Mouse (Mus musculus) urinary bladder, adult 2 months (tissue): ENCODE data around the gene Rnf11. TPM values are rescaled to one million over a fixed set of nuclear protein-coding genes. Genes with fewer than 3 reads are reported as not detected.

ENCODE experiments used
- DNase-seq: peaks from one replicate; pipeline ENCODE4 v3.0.0; 2022; ENCODE audit warnings: low spot score
- polyA plus RNA-seq: library from polyadenylated mRNA; depleted of rRNA; stranded (reverse); fragments of >200 nt; gene quantifications from 2 replicates; pipeline ENCODE4 v1.2.3, GENCODE M21; 2012

Rnf11 gene
- polyA plus RNA-seq, 1 experiment: 72.9 TPM

DNA sequence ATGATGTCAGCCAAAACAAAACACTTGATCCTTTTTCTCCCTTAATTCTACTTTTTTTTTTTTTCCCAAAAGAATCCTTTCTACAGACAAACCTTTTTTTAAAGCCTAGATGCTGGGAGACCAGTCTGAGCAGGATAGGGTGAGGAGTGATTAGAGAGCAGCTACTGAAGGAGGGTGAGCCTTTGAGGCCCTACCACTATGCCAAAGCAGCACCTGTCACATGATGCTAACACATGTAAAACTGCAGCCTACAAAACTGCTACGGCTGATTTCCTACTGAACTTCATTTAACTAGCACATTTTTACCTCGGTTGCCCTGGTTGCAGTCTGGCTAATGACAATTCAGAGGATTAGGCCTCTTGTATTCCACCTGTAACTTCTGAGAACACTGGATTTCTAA, 39.6 kb downstream of the Rnf11 start:
- no peak for DNase-seq

DNA sequence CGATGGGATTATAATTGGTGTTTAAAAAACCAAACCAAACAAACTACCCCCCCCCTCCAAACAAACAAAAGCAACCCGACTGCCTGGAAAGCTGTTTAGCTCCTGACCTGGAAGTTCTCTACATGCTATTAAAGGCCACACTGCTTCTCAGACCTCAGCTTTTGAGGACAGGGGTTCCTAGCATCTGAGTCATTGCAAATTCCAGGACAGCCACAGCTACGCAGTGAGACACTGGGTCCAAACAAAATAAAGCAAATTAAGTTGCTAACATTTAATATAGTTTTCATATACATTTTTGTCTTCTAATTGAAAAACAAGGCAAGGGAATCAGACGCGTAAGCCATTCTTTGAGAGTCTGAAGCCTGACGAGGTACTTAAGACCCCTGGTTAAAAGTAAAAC, 40.1 kb downstream of the Rnf11 start:
- no peak for DNase-seq

DNA sequence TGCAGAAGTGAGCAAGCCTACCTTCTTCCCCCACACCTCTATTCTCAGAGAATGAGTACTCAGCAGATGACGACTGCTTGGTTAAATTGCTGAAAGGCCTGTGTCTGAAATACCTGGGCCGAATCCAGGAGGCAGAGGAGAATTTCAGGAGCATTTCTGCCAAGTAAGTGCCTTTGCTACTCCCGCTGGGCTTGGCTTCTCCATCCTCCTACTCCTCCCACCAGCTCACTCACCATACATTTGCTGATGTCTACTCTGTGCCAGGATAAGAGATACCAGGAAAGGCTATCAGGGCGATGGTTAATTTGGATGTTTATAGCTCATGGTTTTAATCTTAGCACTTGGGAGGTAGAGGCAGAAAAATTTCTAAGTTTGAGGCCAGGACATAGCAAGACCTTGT, 41.9 kb downstream of the Rnf11 start:
- DNase-seq: no peak

DNA sequence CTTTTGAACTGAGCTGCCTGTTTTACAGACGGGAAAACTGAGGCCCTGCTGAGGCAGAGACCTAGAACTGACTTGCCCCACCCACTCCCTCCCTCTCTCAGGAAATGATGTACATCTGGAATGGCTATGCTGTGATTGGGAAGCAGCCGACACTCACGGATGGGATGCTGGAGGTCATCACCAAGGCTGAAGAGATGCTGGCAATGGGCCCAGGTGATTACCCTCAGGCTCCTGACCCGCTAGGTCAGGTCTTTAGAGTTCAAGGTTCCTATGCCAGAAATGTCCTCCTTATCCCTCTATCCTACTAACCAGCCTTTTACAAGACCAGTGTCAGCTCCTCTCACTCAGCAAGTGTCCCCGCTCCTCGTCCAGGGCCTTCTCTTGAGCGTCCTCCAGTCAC, 42.4 kb downstream of the Rnf11 start:
- DNase-seq: no peak

DNA sequence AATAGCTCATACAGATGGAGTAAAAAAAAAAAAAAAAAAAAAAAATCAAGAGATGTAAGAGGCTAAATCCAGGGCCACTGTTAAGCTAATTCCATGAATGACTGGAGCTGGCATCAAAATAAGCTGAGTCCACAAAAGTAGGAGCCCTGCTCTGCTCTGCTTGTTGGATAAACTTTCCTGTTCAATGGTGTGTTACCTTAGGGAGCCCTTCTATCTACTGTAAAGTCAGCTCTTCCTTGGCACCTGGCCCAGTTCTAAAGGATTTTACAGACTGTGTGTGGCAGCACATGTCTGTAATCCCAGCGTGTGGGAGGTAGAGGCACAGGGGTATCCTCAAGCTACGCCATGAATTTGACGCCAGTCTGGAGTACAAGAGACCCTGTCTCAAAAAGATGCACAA, 43.5 kb downstream of the Rnf11 start:
- DNase-seq: no peak

DNA sequence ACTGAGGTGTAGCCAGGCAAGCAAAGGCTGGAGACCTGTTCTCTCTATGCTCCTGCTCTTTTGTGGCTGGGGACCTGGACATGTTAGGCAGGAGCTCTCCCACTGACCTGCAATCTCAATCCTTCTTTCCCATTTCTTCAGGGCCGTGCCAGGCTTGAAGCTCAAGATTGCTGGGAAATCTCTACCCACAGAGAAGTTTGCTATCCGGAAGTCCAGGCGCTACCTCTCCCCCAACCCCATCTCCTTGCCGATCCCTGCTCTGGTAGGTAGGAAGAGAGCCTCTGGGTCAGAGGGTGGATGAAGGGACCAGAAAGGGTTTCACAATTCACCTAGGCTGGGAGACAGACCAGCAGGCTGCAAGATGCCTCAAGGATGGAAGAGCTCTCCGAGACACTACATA, 44.1 kb downstream of the Rnf11 start:
- no peak for DNase-seq

DNA sequence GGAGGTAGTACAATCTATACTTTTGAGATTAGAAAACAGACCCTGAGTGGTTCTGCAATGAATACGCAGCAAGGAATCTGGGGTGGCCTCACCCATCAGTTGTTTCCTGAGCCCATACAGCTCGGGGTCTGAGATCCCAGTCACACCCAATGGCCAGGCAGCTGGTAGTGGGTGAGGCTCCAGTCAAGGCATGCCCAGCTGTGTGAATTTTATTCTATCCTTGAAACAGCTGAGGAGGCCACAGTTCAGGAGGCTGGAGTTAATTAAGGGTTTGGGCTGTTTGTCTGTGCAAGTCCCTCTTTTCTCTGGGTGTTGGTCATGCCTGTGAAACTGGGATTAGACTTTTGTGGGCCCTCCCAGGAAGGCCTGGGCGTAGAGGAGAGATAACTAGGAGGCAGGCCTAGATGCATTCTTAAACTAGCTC, 44.7 kb downstream of the Rnf11 start:
- DNase-seq: no peak

DNA sequence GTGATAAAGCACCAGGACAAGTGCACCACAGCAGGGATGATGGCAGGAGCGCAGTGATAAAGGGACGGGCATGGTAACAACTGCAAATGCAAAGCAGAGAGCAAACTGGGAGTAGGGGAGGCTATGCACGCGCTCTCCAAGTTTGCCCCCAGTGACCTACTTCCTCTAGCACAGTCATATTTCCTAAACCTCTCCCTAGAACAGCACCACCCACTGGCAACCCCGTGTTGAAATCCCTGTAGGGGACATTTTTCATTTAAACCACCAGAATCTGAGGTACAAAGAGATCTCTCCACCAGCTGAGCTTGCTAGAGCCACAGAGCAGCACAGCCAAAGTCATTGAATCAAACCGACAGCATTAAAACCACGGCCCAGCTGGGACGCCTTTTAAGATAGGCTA, 45.4 kb downstream of the Rnf11 start:
- no peak for DNase-seq

DNA sequence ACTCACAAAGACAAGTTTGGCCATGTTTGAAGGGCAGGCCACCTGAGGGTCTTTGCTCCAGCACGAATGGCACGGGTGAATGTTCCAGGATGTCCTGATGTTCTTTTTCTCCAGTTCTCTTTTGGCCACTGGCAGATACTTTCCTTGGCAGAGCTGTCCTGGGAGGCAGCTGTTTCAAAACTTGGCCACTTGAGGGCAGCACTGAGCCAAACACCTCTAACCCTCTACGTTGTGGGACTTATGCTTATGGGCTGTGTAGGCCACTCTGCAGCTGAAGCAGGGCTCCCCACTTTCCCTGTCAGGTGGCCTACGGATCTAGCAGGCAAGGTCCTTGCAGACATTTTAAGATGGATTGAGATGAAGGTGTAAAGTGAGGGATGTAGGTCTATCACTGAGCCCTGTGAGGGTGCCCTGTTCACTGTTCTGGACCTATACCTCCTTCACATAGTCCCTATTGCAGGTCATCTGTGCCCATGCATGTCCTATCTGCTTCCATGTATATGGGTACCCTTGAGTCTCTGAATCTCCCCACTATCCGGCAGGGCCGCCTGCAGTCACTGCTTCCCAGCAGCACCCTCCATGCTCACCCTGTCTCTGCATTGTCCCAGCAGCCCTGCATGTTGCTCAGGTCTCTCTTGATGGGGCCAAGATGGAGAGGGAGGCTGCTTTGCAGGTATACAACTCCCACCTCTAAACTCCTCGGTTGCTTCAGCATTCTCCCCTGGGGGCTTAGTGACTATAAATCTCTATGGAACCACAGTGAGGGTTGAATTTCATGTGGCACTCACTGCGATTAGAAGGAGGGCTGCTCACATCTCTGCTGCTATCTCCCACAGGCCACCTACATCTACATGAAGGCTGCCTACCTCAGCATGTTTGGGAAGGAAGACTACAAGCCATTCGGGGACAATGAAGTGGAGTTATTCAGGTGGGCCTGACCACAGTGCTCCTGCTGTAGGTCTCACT, 46.3 kb downstream of the Rnf11 start:
- no peak for DNase-seq

DNA sequence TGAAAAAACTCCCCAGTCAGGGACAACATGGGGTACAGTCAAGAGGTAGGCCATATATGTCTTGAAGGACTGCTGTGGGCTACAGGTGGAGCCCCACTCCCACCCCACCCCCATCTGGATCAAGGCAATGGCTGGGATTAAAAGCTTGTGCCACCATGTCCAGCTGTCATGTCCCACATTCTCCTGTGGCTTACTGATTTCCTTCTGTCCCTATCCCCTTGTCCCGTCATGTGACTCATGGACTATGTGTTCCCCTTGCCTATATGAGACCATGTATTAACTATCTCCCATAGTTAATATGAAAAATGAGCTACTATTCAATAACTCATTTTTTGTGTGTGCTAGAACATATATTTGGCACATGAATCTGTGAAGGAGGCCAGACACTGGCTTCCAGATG, 50.3 kb downstream of the Rnf11 start:
- DNase-seq: no peak

DNA sequence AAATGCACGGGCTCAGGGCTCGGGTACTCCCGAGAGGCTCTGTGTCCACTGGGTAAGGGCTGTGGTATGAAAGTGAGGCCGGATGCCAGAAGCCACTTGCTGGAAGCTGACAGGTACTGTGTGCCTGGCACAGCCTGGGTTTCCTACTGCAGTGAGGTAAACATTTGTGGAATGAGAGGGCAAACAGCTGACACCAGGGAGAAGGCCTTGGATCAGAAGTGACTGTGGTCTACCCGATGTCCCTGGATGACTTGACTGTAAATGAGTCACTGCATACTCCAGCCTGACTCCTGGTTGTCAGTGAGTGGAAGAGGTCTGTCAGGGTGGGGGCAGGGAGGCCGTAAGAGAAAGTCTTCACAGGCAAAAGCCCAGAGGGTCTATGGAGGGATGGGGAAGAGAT, 50.9 kb downstream of the Rnf11 start:
- no peak for DNase-seq

DNA sequence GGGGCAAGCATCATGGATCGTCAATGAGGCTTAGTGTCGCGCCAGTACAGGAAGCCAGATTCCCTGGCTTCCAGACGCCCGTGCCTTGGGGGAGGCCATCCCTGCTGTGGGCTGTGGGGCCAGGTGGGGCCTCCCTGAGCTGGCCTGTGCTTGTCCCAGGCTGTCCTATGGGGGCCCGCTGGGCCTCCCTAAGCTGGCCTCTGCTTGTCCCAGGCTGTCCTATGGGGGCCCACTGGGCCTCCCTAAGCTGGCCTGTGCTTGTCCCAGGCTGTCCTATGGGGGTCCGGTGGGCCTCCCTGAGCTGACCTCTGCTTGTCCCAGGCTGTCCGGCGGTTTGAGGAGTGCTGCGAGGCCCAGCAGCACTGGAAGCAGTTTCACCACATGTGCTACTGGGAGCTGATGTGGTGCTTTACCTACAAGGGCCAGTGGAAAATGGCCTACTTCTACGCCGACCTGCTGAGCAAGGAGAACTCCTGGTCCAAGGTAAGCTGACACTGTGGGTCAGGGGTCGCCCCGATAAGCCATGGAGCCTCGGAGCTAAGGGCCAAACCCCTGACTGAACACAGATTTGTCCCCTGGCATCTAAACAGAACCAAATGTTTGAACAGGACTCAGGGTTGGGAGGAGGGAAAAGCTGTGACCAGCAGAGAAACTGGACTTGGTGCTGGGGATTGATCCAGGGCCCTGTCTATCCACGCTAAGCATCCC, 51.7 kb downstream of the Rnf11 start:
- DNase-seq: no peak

DNA sequence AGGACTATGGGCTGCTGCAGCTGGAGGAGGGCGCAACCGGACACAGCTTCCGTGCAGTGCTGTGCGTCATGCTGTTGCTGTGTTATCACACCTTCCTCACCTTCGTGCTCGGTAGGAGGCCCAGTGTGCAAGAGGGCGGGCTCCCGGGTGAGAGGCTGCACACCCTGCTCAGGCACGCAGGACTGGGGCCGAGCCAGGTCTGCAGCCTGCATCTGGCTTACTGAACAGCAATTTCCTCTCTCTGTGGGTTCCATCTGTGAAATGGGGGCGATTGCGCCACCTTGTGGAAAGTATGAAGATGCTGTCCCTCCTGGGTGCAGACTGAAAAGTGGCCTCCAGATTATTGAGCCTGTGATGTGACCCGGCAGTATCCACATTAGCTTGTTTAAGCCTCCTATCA, 53.7 kb downstream of the Rnf11 start:
- DNase-seq: no peak

DNA sequence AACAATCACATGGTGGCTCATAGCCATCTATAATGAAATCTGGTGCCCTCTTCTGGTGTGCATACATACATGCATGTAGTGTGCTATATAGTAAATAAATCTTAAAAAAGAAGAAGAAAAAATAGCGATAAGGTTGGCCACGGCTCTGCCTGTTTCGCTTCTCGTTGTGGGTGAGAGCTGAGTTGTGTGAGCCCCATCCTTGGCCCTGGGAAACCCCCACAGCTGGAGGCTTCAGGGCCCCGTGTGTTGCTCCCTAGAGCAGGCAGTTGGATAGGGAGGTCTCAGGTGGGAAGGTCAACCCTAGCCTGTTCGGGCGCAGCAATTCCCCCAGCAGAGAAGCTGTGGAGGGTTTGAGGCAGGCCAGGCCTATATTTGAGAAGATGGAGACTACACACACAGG, 54.3 kb downstream of the Rnf11 start:
- no peak for DNase-seq

DNA sequence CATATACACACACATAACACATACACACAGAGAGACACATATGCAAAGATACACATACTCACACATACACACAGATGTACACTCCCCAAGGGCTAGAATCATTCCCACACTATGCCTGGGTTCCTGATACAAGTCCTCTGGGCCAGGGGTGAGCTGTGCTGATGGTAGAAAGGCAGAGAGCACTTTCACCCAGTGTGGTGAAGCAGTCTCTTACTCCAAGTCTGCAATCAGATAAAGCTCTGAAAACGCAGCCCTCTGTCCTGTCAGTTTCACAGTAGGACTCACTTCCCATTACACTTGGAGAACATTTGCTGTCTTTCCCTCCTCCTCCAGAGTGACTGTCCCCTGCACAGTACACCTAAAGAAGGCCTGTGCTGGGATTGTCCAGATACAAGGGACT, 57.5 kb downstream of the Rnf11 start:
- no peak for DNase-seq

DNA sequence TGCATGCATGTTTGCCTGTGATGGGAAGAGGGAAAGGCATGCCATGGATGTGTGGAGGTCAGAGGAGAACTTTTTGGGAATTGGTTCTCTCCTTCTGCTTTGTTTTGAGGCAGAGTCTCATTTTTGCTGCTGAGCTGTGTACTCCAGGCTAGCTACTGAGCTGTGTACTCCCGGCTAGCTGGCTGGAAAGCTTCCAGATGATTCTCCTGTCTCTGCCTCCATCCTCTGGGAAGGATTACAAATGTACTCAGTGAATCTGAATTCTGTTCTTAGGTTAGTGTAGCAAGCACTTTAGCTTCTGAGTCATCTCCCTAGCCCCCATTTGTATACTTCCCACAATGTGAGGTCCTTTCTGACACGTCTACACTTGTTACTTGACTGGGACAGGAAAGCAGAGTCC, 61.1 kb downstream of the Rnf11 start:
- no peak for DNase-seq

DNA sequence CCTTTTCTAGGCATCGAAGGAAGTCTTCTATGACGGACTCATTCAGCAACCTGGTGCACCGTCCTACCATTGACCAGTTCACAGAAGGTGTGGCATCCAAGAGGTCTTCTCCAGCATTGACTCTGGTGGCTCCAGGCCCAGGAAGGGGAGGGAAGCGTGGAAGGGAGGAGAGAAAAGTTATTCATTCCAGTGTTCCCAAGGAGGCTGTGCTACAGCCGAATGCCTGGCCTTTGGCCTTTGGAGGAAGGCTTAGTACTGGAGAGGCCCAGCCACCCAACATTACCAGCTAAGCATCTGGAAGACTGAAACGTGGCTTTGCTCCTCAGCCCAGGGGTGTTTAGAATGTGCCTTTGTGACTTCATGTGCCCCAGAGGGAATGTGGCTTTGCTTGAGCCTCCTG, 62.1 kb downstream of the Rnf11 start:
- DNase-seq: no peak

DNA sequence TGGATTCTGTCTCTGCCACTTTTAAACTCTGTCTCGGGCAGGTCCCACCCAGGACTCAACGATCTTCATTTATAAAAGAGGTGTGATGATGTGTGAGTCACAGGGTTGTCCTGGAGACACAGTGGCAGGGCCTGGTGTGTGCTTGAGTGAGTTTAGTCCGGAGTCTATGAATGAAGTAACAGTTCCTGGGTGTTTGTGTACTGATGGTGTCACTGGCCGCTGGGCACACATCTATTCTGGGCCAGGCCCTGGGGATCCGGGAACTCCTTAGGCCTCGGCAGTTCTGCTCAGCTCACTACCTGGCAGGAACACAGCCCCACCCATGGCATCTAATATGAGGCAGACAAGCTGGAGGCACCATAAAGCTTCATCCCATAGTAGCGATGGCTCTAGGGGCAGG, 62.9 kb downstream of the Rnf11 start:
- no peak for DNase-seq

DNA sequence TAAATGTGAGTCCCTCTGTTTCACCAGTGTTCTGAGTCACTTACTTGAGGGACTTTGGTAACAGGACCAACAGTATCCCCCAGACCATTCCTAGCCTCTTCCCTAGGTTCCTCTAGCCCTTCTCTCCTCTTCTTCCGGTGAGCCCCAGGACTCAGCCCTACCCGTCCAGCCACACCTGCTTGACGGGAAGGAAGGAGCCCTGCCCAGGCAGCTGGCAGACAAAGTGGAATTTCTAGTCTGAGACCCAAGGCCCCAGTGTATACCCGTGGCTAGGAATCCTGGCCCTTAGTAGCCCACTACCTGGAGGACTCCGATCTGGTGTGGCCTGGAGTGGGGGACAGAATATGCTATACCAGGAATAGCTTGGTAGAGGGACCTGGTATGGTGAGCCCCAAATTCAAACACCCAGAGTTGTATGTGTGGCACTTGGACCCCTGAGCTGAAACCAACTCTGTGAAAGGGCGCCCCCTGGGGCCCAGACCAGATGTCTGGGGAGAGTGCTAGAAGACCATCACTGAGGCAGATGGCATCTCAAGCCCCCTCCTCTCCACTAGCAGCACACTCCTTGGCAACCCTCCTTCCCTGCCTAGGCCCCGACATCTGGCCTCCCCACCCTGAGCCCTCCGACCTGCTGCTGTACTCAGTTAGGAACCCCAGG, 64.3 kb downstream of the Rnf11 start:
- DNase-seq: no peak

DNA sequence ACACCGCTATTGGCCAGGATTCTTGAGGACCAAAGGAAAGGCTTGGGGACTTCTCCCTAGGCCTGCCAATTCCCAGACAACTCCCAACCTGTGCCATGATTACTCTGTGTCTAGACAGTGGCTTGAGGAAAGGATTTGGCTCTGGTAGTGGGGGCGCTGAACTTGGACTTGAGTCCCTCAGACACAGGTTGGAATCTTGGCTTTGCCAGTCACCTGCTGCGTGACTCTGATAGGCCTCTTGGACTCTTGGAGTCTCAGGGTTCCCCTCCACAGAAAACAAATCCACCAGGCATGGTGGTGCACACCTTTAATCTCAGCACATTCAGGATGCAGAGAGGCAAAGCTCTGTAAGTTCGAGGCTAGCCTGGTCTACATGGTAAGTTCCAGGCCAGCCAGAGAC, 65.0 kb downstream of the Rnf11 start:
- DNase-seq: no peak

DNA sequence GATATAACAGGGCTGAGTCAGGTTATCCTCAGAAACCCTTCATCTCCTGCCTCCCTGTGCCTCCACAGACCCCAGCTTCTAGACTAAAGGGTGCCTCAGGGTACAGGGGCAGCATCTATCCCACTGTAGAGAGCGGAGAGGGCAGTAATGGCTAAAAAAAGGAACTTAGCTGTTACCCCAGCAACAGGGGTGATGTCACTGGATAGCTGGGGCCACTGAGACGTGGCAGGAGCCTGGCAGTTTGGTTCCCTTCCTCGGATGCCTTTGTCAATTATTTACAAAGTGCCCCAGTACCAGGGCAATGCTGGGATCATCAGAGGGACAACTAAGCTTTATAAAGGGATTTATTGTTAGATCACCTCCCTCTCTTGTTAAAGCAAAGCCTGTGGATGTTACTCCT, 65.5 kb downstream of the Rnf11 start:
- no peak for DNase-seq

DNA sequence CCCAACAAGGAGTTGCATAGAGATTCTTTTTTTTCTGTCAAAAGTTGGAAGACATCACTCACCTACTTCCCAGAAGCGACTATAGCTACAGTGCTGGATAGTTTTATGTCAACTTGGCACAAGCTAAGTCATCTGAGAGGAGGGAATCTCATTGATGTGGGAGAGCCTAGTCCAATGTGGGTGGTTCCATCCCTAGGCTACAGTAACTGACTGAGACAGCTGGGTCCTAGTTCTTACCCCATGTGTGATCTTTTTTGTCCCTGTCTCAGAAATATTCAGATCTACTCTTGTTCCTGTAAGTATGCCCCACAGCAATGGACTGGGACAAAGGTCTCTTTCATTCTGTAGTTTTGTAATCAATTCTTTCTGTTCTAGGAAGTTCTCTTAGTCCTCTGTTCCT, 66.5 kb downstream of the Rnf11 start:
- DNase-seq: no peak

DNA sequence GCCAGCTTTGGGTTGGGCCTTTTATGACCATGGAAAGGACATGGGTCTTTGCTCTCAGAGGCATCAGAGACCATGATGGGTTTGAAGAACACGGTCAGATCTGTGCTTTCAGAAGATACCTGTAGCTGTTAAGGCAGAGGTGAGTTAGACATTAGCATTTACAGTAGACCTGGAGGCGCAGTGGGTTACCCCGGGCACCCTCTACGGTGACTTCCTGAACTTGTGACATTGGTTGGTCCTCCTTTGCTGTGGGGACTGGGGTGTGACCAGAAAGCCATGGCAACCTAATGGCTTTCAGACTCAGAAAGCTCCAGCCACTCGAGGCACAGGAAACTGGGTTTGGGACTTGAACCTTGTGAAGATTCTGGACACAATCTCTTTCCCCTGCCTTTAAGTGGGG, 72.3 kb downstream of the Rnf11 start:
- no peak for DNase-seq
